Mouse (Mus musculus) testis, postnatal 14 days (tissue): ENCODE data around the gene Ephb2.
A peak's percentile ranks its signal among the peaks of the same experiment; 100 is the strongest.

Source experiments
- DNase-seq: peaks from one replicate; pipeline ENCODE4 v3.0.0; 2021; ENCODE audit warnings: low spot score

Ephb2 gene

GRCm38 (mm10) chr4:136836387-136836931 is 671 bp upstream of the Ephb2 start:
- DNase-seq: no peak

GRCm38 (mm10) chr4:136834815-136835620 is 770 bp downstream of the Ephb2 start:
- no peak for DNase-seq

- DNase-seq: no peak
These were observed 1.4 kb downstream of the Ephb2 start for GRCm38 (mm10) chr4:136834439-136834814.

- no peak for DNase-seq
These were observed 2.0 kb downstream of the Ephb2 start for GRCm38 (mm10) chr4:136833619-136834351.

- no peak for DNase-seq
These were observed 3.1 kb downstream of the Ephb2 start for GRCm38 (mm10) chr4:136832559-136833232.

- DNase-seq: peak; percentile 51
These were observed 5.4 kb downstream of the Ephb2 start for GRCm38 (mm10) chr4:136830272-136830823.

- DNase-seq: no peak
These were observed 6.0 kb downstream of the Ephb2 start for GRCm38 (mm10) chr4:136829837-136830236.

GRCm38 (mm10) chr4:136828664-136829569 is 6.9 kb downstream of the Ephb2 start:
- DNase-seq: no peak

GRCm38 (mm10) chr4:136824935-136825552 is 10.7 kb downstream of the Ephb2 start:
- DNase-seq: no peak

GRCm38 (mm10) chr4:136820069-136820522 is 15.7 kb downstream of the Ephb2 start:
- DNase-seq: no peak

- no peak for DNase-seq
These were observed 19.1 kb downstream of the Ephb2 start for GRCm38 (mm10) chr4:136816701-136817100.

- DNase-seq: no peak
These were observed 20.4 kb downstream of the Ephb2 start for GRCm38 (mm10) chr4:136815364-136815763.

- no peak for DNase-seq
These were observed 23.2 kb downstream of the Ephb2 start for GRCm38 (mm10) chr4:136812543-136812942.

GRCm38 (mm10) chr4:136811596-136811995 is 24.2 kb downstream of the Ephb2 start:
- DNase-seq: no peak

- DNase-seq: no peak
These were observed 27.3 kb downstream of the Ephb2 start for GRCm38 (mm10) chr4:136808478-136808877.

- DNase-seq: no peak
These were observed 28.3 kb downstream of the Ephb2 start for GRCm38 (mm10) chr4:136807448-136808009.

- no peak for DNase-seq
These were observed 29.5 kb downstream of the Ephb2 start for GRCm38 (mm10) chr4:136806254-136806653.

- DNase-seq: no peak
These were observed 31.4 kb downstream of the Ephb2 start for GRCm38 (mm10) chr4:136804343-136804742.

- no peak for DNase-seq
These were observed 33.3 kb downstream of the Ephb2 start for GRCm38 (mm10) chr4:136802446-136802845.

GRCm38 (mm10) chr4:136801944-136802343 is 33.8 kb downstream of the Ephb2 start:
- DNase-seq: no peak
